Mouse (Mus musculus): ENCODE data around the gene Brd9.
"Not testable (repeated sequence)": the region's sequence is repeated elsewhere in the genome, so short reads cannot be mapped to it uniquely, and the experiment has no call there.

The Brd9 gene

GRCm38 (mm10) chr13:73990325-73990724 lies 52.7 kb downstream of the Brd9 start:
- DNase-seq (ENCODE audit: extremely low spot score, low spot score) = no peak

GRCm38 (mm10) chr13:73990761-73991160 lies 53.1 kb downstream of the Brd9 start:
- DNase-seq (ENCODE audit: extremely low spot score, low spot score) = no peak

- no peak for DNase-seq (ENCODE audit: extremely low spot score, low spot score)
Observed at GRCm38 (mm10) chr13:73991267-73991666, 53.7 kb downstream of the Brd9 start.

- no peak for DNase-seq (ENCODE audit: extremely low spot score, low spot score)
Observed at GRCm38 (mm10) chr13:73996456-73996855, 58.8 kb downstream of the Brd9 start.

- no peak for DNase-seq (ENCODE audit: extremely low spot score, low spot score)
Observed at GRCm38 (mm10) chr13:74000519-74000918, 62.9 kb downstream of the Brd9 start.

GRCm38 (mm10) chr13:74000961-74001360 lies 63.4 kb downstream of the Brd9 start:
- DNase-seq (ENCODE audit: extremely low spot score, low spot score) = no peak

- no peak for DNase-seq (ENCODE audit: extremely low spot score, low spot score)
Observed at GRCm38 (mm10) chr13:74001492-74001891, 63.9 kb downstream of the Brd9 start.

- not testable (repeated sequence) for DNase-seq (ENCODE audit: extremely low spot score, low spot score)
Observed at GRCm38 (mm10) chr13:74006881-74007280, 69.3 kb downstream of the Brd9 start.

GRCm38 (mm10) chr13:74008216-74008615 lies 70.6 kb downstream of the Brd9 start:
- not testable (repeated sequence) for DNase-seq (ENCODE audit: extremely low spot score, low spot score)

- DNase-seq (ENCODE audit: extremely low spot score, low spot score) = peak; percentile 84
Observed at GRCm38 (mm10) chr13:74008948-74009718, 71.5 kb downstream of the Brd9 start, which contains the start of gene Tppp. Gene Tppp (plus strand): TSS chr13:74009407.

GRCm38 (mm10) chr13:74009791-74010614 lies 72.4 kb downstream of the Brd9 start:
- peak; percentile 76 for DNase-seq (ENCODE audit: extremely low spot score, low spot score)
